Mouse (Mus musculus): Measurements from ENCODE around the gene Bet1l. TPM values are rescaled to one million over a fixed set of nuclear protein-coding genes. Genes with fewer than 3 reads are reported as not detected.

Gene Bet1l
- polyA plus RNA-seq, 1 experiment from 2014 or later = 23.0 TPM

GRCm38 (mm10) chr7:140881696-140882468 is 24.5 kb upstream of the Bet1l start, which contains the start of the genes Psmd13 and Sirt3:
Psmd13 (plus strand) TSS chr7:140881968.
Sirt3 (minus strand) TSS chr7:140882309.
- DNase-seq (ENCODE audit: low spot score) = peak; percentile 94
- Histone ChIP-seq H3K27me3 (replicated peaks; ENCODE audit: low read depth, poor library complexity, severe bottlenecking) (no peaks in the 10 kb centered on the region), H3K27ac (replicated peaks) (peak within 1 kb of the TSS; percentile 88), H3K4me1 (peaks cover 23% of the 10 kb centered on the region), H3K9me3 (no peaks in the 10 kb centered on the region), H3K4me3 (peak within 1 kb of the TSS; percentile 98), H3K36me3 (replicated peaks) (peaks cover 43% of the 10 kb centered on the region)
- WGBS = under 1% methylated on average over 59 of the region's 59 CpGs

GRCm38 (mm10) chr7:140880865-140881515 is 23.6 kb upstream of the Bet1l start:
- DNase-seq (ENCODE audit: low spot score) = no peak
- peaks cover 23% of the 10 kb centered on the region for H3K4me1 ChIP-seq
- H3K27ac ChIP-seq (replicated peaks) = peak overlapping the region; percentile 88
- H3K36me3 ChIP-seq (replicated peaks) = peaks cover 43% of the 10 kb centered on the region
- 34% methylated on average over 8 of the region's 8 CpGs for WGBS
- peak overlapping the region; percentile 98 for H3K4me3 ChIP-seq
- H3K9me3 ChIP-seq = no peaks in the 10 kb centered on the region
- no peaks in the 10 kb centered on the region for H3K27me3 ChIP-seq (replicated peaks; ENCODE audit: low read depth, poor library complexity, severe bottlenecking)

- H3K27me3 ChIP-seq (replicated peaks; ENCODE audit: low read depth, poor library complexity, severe bottlenecking) = no peaks in the 10 kb centered on the region
- H3K36me3 ChIP-seq (replicated peaks) = peaks cover 42% of the 10 kb centered on the region
- H3K9me3 ChIP-seq = no peaks in the 10 kb centered on the region
- peaks cover 23% of the 10 kb centered on the region for H3K4me1 ChIP-seq
- H3K27ac ChIP-seq (replicated peaks) = no peak overlapping the region
- 85% methylated on average over 3 of the region's 3 CpGs for WGBS
- H3K4me3 ChIP-seq = peak overlapping the region; percentile 98; the same call in 1 of the 2 replicates
- DNase-seq (ENCODE audit: low spot score) = no peak
Observed at GRCm38 (mm10) chr7:140880419-140880818, 23.0 kb upstream of the Bet1l start.

GRCm38 (mm10) chr7:140879355-140879754 is 22.0 kb upstream of the Bet1l start:
- Histone ChIP-seq H3K27ac (replicated peaks) (no peak overlapping the region), H3K4me3 (no peak overlapping the region), H3K36me3 (replicated peaks) (peaks cover 40% of the 10 kb centered on the region), H3K27me3 (replicated peaks; ENCODE audit: low read depth, poor library complexity, severe bottlenecking) (no peaks in the 10 kb centered on the region), H3K4me1 (peaks cover 23% of the 10 kb centered on the region), H3K9me3 (no peaks in the 10 kb centered on the region)
- WGBS = 91% methylated on average over 7 of the region's 7 CpGs
- DNase-seq (ENCODE audit: low spot score) = no peak

- no peak overlapping the region for H3K27ac ChIP-seq (replicated peaks)
- no peaks in the 10 kb centered on the region for H3K27me3 ChIP-seq (replicated peaks; ENCODE audit: low read depth, poor library complexity, severe bottlenecking)
- 77% methylated on average over 6 of the region's 6 CpGs for WGBS
- H3K4me1 ChIP-seq = peaks cover 12% of the 10 kb centered on the region
- H3K9me3 ChIP-seq = no peaks in the 10 kb centered on the region
- H3K4me3 ChIP-seq = no peak overlapping the region
- DNase-seq (ENCODE audit: low spot score) = no peak
- H3K36me3 ChIP-seq (replicated peaks) = peaks cover 41% of the 10 kb centered on the region
Observed at GRCm38 (mm10) chr7:140877364-140877763, 20.0 kb upstream of the Bet1l start.

GRCm38 (mm10) chr7:140874224-140874623 is 16.8 kb upstream of the Bet1l start:
- no peak for DNase-seq (ENCODE audit: low spot score)
- Histone ChIP-seq H3K27me3 (replicated peaks; ENCODE audit: low read depth, poor library complexity, severe bottlenecking) (no peaks in the 10 kb centered on the region), H3K4me3 (no peak overlapping the region), H3K27ac (replicated peaks) (no peak overlapping the region), H3K4me1 (0 out of 2 replicates have a peak, but pooled peaks cover 3% of the 10 kb centered on the region), H3K36me3 (replicated peaks) (peaks cover 43% of the 10 kb centered on the region), H3K9me3 (no peaks in the 10 kb centered on the region)
- 87% methylated on average over 4 of the region's 4 CpGs for WGBS

- Histone ChIP-seq H3K36me3 (replicated peaks) (peaks cover 75% of the 10 kb centered on the region), H3K4me3 (no peak overlapping the region), H3K4me1 (0 out of 2 replicates have a peak, but pooled peaks cover 2% of the 10 kb centered on the region), H3K27ac (replicated peaks) (no peak overlapping the region), H3K27me3 (replicated peaks; ENCODE audit: low read depth, poor library complexity, severe bottlenecking) (no peaks in the 10 kb centered on the region), H3K9me3 (no peaks in the 10 kb centered on the region)
- no peak for DNase-seq (ENCODE audit: low spot score)
- WGBS = 90% methylated on average over 12 of the region's 12 CpGs
Observed at GRCm38 (mm10) chr7:140864761-140865160, 7.4 kb upstream of the Bet1l start.

GRCm38 (mm10) chr7:140860728-140861127 is 3.4 kb upstream of the Bet1l start:
- WGBS = 90% methylated on average over 5 of the region's 5 CpGs
- H3K27ac ChIP-seq (replicated peaks) = no peak overlapping the region
- no peak overlapping the region for H3K4me3 ChIP-seq
- DNase-seq (ENCODE audit: low spot score) = no peak
- peaks cover 30% of the 10 kb centered on the region for H3K4me1 ChIP-seq
- H3K9me3 ChIP-seq = no peaks in the 10 kb centered on the region
- peaks cover 71% of the 10 kb centered on the region for H3K36me3 ChIP-seq (replicated peaks)
- H3K27me3 ChIP-seq (replicated peaks; ENCODE audit: low read depth, poor library complexity, severe bottlenecking) = no peaks in the 10 kb centered on the region

- Histone ChIP-seq H3K4me3 (no peak overlapping the region), H3K36me3 (replicated peaks) (peaks cover 67% of the 10 kb centered on the region), H3K27me3 (replicated peaks; ENCODE audit: low read depth, poor library complexity, severe bottlenecking) (no peaks in the 10 kb centered on the region), H3K4me1 (peaks cover 37% of the 10 kb centered on the region), H3K9me3 (no peaks in the 10 kb centered on the region), H3K27ac (replicated peaks) (no peak overlapping the region)
- 78% methylated on average over 6 of the region's 6 CpGs for WGBS
- no peak for DNase-seq (ENCODE audit: low spot score)
Observed at GRCm38 (mm10) chr7:140859997-140860396, 2.6 kb upstream of the Bet1l start.

GRCm38 (mm10) chr7:140858746-140859145 is 1.4 kb upstream of the Bet1l start:
- H3K9me3 ChIP-seq = no peaks in the 10 kb centered on the region
- H3K4me1 ChIP-seq = peaks cover 40% of the 10 kb centered on the region
- WGBS = 93% methylated on average over 8 of the region's 8 CpGs
- no peak overlapping the region for H3K27ac ChIP-seq (replicated peaks)
- peaks cover 67% of the 10 kb centered on the region for H3K36me3 ChIP-seq (replicated peaks)
- no peak for DNase-seq (ENCODE audit: low spot score)
- H3K27me3 ChIP-seq (replicated peaks; ENCODE audit: low read depth, poor library complexity, severe bottlenecking) = no peaks in the 10 kb centered on the region
- H3K4me3 ChIP-seq = peak overlapping the region; percentile 90; the same call in 1 of the 2 replicates

GRCm38 (mm10) chr7:140856785-140857549 is 410 bp downstream of the Bet1l start, which contains the start of gene Ric8a:
Ric8a (plus strand) TSS chr7:140856957.
- Histone ChIP-seq H3K9me3 (no peaks in the 10 kb centered on the region), H3K4me1 (peaks cover 40% of the 10 kb centered on the region), H3K27me3 (replicated peaks; ENCODE audit: low read depth, poor library complexity, severe bottlenecking) (no peaks in the 10 kb centered on the region), H3K4me3 (peak within 1 kb of the TSS; percentile 90), H3K27ac (replicated peaks) (peak within 1 kb of the TSS; percentile 84), H3K36me3 (replicated peaks) (peaks cover 67% of the 10 kb centered on the region)
- WGBS = under 1% methylated on average over 50 of the region's 50 CpGs
- DNase-seq (ENCODE audit: low spot score) = peak; percentile 86
